Mouse (Mus musculus) adrenal gland, adult 18-20 months (tissue): ENCODE results near the gene Acyp1. TPM values are rescaled to one million over a fixed set of nuclear protein-coding genes. Genes with fewer than 3 reads are reported as not detected.

ENCODE experiments used
- DNase-seq, 2 experiments: peaks; one replicate each; pipeline ENCODE4 v3.0.0; 2021 to 2022; ENCODE audit warnings: low spot score in 2 of 2
- long read RNA-seq, 2 experiments: library from polyadenylated mRNA; stranded (forward); transcript quantifications; one replicate each; pipeline ENCODE4 v2.0.0; 2021
- total RNA-seq, 2 experiments: library from RNA; stranded (reverse); gene quantifications; 1 replicate in 1 of 2; 2 replicates in 1 of 2; pipeline ENCODE4 v1.2.3; 2021

Acyp1 gene
- total RNA-seq, result 10 to 100 TPM; 30.1 to 37.4 TPM
- long read RNA-seq, experiment 1, partial matches to known transcripts, result 0 of 4 reads
- long read RNA-seq, experiment 1, other reads (novel, unspliced or antisense), result 0 of 4 reads
- long read RNA-seq, experiment 2, transcript Acyp1-201 (3 exons, 648 nt), result major isoform, 16 of 20 reads
- long read RNA-seq, experiment 2, partial matches to known transcripts, result 0 of 20 reads
- long read RNA-seq, experiment 2, other reads (novel, unspliced or antisense), result 1 of 20 reads

DNA sequence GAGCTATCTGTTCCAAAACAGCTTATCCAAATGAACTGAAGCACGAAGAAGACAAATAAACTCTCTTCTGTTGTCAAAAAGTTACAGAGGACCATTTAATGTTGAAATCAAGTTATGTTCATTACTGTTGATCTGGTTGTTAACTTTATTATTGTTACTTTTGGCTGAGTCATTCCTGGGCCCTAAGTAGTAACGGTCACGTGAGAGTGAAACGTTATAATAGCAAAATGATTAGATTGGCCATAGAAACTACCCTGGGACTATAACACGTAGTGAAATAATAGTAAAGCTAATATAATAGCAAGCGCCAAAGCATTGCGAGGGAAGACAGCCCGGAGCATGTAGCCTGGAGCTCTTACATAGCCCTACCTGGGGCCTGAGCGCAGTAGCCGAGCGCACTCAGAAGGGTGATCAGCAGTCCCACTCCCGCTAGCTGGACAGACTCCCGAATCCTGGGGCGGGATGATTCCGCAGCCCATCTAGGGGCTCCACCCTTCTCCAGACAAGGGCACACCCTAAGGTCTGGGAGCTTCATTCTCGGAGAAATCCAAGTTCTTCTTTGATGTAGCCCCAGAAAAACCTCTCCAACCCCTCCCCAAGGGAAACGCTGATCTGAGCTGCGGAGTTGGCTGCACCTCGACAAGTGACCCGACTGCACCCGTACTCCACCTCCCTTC lies at the start of gene Acyp1:
TSS of gene Acyp1 (minus strand) at position 630 of the 677 bp plus-strand sequence.
- peak; percentile 36 to 46 for DNase-seq

DNA sequence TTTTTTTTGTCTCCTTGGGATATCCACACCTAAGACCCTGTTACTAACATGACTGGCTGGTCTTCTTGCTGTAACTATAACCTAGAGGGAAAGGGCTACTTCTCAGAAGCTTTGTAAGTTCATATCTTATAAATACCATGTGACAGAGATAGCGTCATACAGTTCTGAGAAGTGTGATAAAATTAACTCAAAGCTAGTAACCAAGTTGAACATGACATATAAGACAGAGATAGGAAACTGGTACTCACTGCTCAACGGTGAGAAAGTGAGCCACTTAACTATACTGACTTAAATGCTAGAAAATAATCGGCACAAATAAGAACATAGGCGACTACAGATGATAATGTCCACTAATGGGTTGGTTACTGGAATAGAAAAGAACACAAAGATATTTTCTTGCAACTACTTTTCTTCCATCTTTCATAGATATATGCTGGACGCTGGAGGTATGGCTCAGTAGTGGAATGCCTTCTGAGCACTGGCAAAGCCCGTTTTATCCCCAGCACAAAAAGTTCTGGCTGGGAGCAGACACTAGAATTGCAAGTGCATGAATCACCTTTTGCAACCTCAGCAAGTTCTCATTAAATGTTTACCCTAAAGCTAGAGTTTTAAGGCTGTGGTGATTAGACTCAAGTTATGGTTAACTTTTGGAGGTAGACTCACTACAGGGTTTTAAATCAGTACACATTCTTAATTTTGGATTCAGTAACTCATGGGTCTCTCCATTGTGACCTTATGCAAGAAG lies 49.5 kb upstream of the Acyp1 start:
- DNase-seq, result no peak

GRCm38 (mm10) chr12:85330153-85330552 lies 41.9 kb upstream of the Acyp1 start:
- peak in 1 of 2 experiments; percentile 29 for DNase-seq

DNA sequence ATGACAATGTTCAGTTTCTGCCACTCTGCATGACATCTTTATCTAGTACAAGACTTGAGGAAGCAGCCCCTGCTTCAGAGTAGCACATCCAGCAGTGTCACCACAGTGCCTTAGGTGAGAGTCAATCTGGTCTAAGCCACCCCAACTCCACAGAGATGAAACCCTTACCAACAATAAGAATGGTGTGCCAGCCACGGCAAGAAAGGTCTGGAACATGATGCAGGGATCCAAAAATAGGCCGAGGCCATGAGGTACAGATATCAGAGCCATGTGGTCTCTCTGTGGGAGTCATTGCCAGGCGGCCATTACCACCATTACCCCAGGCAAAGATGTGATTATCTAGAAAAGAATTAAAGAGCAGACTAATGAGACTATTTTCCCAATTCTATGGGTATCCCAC lies 20.4 kb upstream of the Acyp1 start:
- no peak for DNase-seq

GRCm38 (mm10) chr12:85305247-85305892 lies 17.1 kb upstream of the Acyp1 start:
- peak; percentile 86 for DNase-seq

GRCm38 (mm10) chr12:85304725-85305124 lies 16.5 kb upstream of the Acyp1 start:
- no peak for DNase-seq

- DNase-seq, result no peak
These were observed 15.0 kb upstream of the Acyp1 start for GRCm38 (mm10) chr12:85303256-85303655.

DNA sequence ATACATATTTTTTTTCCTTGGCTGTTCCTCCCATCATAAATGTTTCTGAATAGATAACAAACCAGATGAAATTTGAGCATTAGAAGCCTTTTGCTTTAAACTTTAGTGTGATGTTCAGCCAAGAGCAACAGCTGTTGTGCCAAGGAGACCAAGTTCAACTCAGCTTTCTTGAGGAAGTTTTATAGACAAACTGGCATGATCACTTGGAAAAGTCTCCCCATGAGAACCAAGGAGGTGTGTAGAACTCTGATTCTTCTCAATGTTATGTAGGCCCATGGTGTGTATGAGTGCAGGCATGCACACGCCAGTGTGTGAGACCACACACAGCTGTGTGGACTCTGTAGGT lies 10.6 kb upstream of the Acyp1 start:
- no peak for DNase-seq

- no peak for DNase-seq
These were observed 10.0 kb upstream of the Acyp1 start for GRCm38 (mm10) chr12:85298127-85298834.

DNA sequence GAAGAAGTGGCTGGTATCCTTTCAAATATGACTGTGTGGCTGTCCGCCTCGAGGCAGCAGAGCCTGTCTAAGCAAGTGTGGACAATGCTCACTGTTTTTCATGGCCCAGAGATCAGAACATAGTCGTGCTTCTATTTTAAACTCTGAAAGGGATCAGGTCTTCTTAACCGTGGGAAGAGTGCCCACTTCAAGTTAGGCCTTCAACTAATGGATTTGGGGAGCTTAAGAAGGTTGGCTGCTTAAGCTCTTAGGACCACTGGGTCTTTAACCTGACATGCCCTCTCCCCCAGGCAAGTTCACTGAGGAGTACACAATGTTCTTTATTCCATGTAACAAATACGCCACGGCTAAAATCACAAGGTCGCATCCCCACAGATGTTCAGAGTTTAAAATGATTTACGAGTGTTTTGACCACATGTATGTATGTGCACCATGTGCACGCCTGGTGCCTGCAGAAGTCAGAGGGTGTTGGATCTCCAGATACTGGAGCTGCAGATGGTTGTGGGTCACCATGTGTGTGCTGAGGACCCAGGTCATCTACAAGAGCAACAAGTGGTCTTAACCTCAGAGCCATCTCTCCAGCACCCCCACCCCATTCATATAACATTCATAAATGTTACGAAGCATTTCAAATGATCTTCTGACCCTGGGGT lies 9.2 kb upstream of the Acyp1 start:
- DNase-seq, result no peak

GRCm38 (mm10) chr12:85296915-85297314 lies 8.7 kb upstream of the Acyp1 start:
- DNase-seq, result no peak

DNA sequence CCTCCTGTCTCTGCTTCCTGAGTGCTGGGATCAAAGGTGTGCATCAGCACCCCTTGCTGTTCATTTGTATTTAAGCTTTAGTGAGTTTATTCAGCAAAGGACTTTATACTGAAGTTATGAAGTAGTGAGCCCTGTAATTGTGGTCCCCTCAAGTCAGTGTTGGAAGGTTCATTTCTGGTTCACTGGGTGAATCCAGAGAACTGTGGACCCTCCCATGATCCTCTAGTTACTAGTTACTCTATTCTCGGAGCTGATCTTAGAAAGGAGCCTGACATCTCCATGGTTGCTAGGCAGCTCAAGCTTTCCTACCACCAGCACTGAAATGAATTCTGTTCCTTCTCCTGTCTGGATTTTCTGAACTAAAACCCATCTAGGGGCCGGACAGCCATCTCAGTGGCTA lies 7.3 kb upstream of the Acyp1 start:
- no peak for DNase-seq

DNA sequence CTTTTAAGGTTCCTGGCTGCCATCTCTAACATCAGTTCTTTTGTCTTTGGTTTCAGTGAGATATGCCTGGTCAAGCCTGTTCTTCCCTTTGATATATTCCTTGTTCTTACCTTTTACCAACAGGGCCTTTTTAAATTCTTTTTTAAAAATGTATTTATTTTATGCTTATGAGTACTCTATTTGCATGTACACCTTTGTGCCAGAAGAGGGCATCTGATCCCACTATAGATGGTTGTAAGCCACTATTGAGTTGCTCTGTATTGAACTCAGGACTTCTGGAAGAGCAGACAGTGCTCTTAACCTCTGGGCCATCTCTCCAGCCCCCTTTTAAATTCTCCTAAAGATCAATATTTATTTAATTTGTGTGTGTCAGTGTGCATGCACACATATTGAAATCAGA lies 4.7 kb upstream of the Acyp1 start:
- DNase-seq, result no peak

- DNase-seq, result no peak
These were observed 4.0 kb upstream of the Acyp1 start for GRCm38 (mm10) chr12:85292288-85292687.

DNA sequence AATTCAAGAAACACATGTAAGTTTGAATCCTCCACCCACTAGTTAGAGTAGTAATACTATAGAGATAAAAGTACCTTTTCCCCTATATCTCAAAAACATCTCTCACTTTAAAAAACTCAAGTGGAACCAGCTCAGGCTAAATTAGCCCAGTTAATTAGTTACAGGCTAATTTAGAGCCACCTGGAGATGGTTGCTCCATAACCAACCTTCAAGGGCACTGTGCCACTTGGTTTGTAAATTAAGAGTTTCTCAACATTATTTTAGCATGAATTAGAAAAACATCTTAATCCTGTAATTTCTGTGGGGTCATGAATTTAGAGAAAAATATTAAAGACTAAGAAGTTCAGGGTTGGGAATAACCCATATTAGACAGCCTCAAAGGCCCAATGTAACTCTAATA lies 3.3 kb upstream of the Acyp1 start:
- no peak for DNase-seq

- DNase-seq, result no peak
These were observed 2.4 kb upstream of the Acyp1 start for GRCm38 (mm10) chr12:85290633-85291032.

- no peak for DNase-seq
These were observed 1.1 kb upstream of the Acyp1 start for GRCm38 (mm10) chr12:85289157-85290000.

GRCm38 (mm10) chr12:85288486-85289156 lies 383 bp upstream of the Acyp1 start, which contains the start of gene Zc2hc1c:
Gene Zc2hc1c, plus strand, starts transcription at chr12:85288591.
- DNase-seq, result peak; percentile 76 to 80

- DNase-seq, result no peak
These were observed 1.3 kb downstream of the Acyp1 start for GRCm38 (mm10) chr12:85286941-85287340.
